Mouse (Mus musculus) neural tube, embryonic 11.5 days (tissue): ENCODE data around the gene Bmpr1a. TPM values are rescaled to one million over a fixed set of nuclear protein-coding genes. Genes with fewer than 3 reads are reported as not detected.

Experiments used
- polyA plus RNA-seq: library from polyadenylated mRNA; unstranded; fragments of >200 nt; fragmentation: Nextera tagmentation; extraction: Ambion mirVana; gene quantifications from 2 replicates; pipeline ENCODE4 v1.2.1, GENCODE M21; 2014

Bmpr1a gene
- polyA plus RNA-seq, 1 experiment from 2014 or later, result 51.4 TPM

Other genes starting within 250 kb of the Bmpr1a start
- 7.7 and 8.8 TPM in 2 replicates for gene Shld2, start 192.8 kb downstream of the Bmpr1a start, polyA plus RNA-seq
- 96.0 and 97.3 TPM in 2 replicates for gene Glud1, start 192.6 kb downstream of the Bmpr1a start, polyA plus RNA-seq
- not detected in 2 replicates for gene Fam25c, start 147.9 kb downstream of the Bmpr1a start, polyA plus RNA-seq
- gene Sncg, start 128.6 kb downstream of the Bmpr1a start, polyA plus RNA-seq, result 269 and 295 TPM in 2 replicates
- gene Mmrn2, start 127.9 kb downstream of the Bmpr1a start, polyA plus RNA-seq, result 7.3 and 8.3 TPM in 2 replicates
- gene 9230112D13Rik, start 19.5 kb upstream of the Bmpr1a start, polyA plus RNA-seq, result not detected in 2 replicates
- gene Ldb3, start 85.3 kb upstream of the Bmpr1a start, polyA plus RNA-seq, result 2.4 and 2.5 TPM in 2 replicates
- not detected in 2 replicates for gene Opn4, start 96.8 kb upstream of the Bmpr1a start, polyA plus RNA-seq
- gene Wapl, start 170.6 kb upstream of the Bmpr1a start, polyA plus RNA-seq, result 30.8 and 31.5 TPM in 2 replicates